Mouse (Mus musculus) lung, postnatal 0 days (tissue): Measurements from ENCODE around the gene Sap18b. TPM values are rescaled to one million over a fixed set of nuclear protein-coding genes. Genes with fewer than 3 reads are reported as not detected.
A peak's percentile ranks its signal among the peaks of the same experiment; 100 is the strongest.
"Not testable (repeated sequence)": the region's sequence is repeated elsewhere in the genome, so short reads cannot be mapped to it uniquely, and the experiment has no call there.

Experiments used
- ATAC-seq: fragments of 200-750 bp; cut with Nextera tagmentation; 2 replicates; pipeline ENCODE4 v1.8.0; 2017; ENCODE audit warnings: moderate library complexity
- DNase-seq: peaks from one replicate; pipeline ENCODE4 v3.0.0-alpha.2; 2016; ENCODE audit warnings: low spot score
- H3K27ac ChIP-seq: fragments of 300-500 bp; sonication (generic); 2 replicates; pipeline ENCODE4 v1.5.1; 2014; ENCODE audit warnings: antibody characterized with exemption, mild to moderate bottlenecking, low read length, mixed read lengths
- H3K27me3 ChIP-seq: fragments of 300-500 bp; sonication (generic); replicated peaks from 2 replicates; pipeline ENCODE4 v1.6.1; 2014; ENCODE audit warnings: low read length, mixed read lengths; ENCODE audit not compliant: insufficient read depth
- H3K36me3 ChIP-seq: fragments of 300-500 bp; sonication (generic); 2 replicates; pipeline ENCODE4 v1.6.1; 2014; ENCODE audit warnings: low read length, mixed read lengths; ENCODE audit not compliant: insufficient read depth
- H3K4me1 ChIP-seq: fragments of 300-500 bp; sonication (generic); 2 replicates; pipeline ENCODE4 v1.6.1; 2014; ENCODE audit warnings: antibody characterized with exemption, low read depth, low read length, mixed read lengths; ENCODE audit not compliant: insufficient read depth
- H3K4me2 ChIP-seq: fragments of 300-500 bp; sonication (generic); replicated peaks from 2 replicates; pipeline ENCODE4 v1.6.1; 2014; ENCODE audit warnings: low read depth, mild to moderate bottlenecking, low read length, moderate library complexity, mixed read lengths
- H3K4me3 ChIP-seq: fragments of 300-500 bp; sonication (generic); 2 replicates; pipeline ENCODE4 v1.5.1; 2014; ENCODE audit warnings: low read depth, low read length
- H3K9ac ChIP-seq: fragments of 300-500 bp; sonication (generic); replicated peaks from 2 replicates; pipeline ENCODE4 v1.6.1; 2014; ENCODE audit warnings: low read depth, mild to moderate bottlenecking
- H3K9me3 ChIP-seq: fragments of 300-500 bp; sonication (generic); 2 replicates; pipeline ENCODE4 v1.6.1; 2016; ENCODE audit warnings: low read length, mixed read lengths
- CTCF ChIP-seq: IDR thresholded peaks from 2 replicates; pipeline ENCODE4 v1.5.1; 2016; ENCODE audit warnings: antibody characterized with exemption, mild to moderate bottlenecking
- EP300 ChIP-seq: IDR thresholded peaks from 2 replicates; pipeline ENCODE4 v1.6.1; 2016; ENCODE audit warnings: antibody characterized with exemption, mild to moderate bottlenecking, control low read depth
- WGBS: fragments of 180-500 bp; shearing (Covaris S2); extraction: QIAGEN DNeasy Blood & Tissue Kit; methylation state at CpG from one replicate; pipeline ENCODE4 v1.1.7; 2014; 5-methylcytosine and 5-hydroxymethylcytosine counted together
- polyA plus RNA-seq: library from polyadenylated mRNA; unstranded; fragments of >200 nt; fragmentation: Nextera tagmentation; extraction: Ambion mirVana; gene quantifications from 2 replicates; pipeline ENCODE4 v1.2.1, GENCODE M21; 2015

The Sap18b gene
- 283 and 296 TPM in 2 replicates for polyA plus RNA-seq

- not testable (repeated sequence) for H3K9ac ChIP-seq, H3K27ac ChIP-seq, H3K9me3 ChIP-seq, H3K27me3 ChIP-seq, H3K4me2 ChIP-seq, H3K4me3 ChIP-seq, DNase-seq, H3K36me3 ChIP-seq, H3K4me1 ChIP-seq, ATAC-seq
- 48% methylated on average over 25 of the region's 25 CpGs for WGBS
Measured at GRCm38 (mm10) chr8:95825162-95825561, at the start of gene Sap18b. Gene Sap18b (plus strand): TSS chr8:95825346.

GRCm38 (mm10) chr8:95781085-95781484, 44.1 kb upstream of the Sap18b start:
- H3K9me3 ChIP-seq, result no peaks in the 10 kb centered on the region; the same call in 1 of the 2 replicates
- peak; percentile 24 for DNase-seq
- no peak overlapping the region for H3K27ac ChIP-seq
- H3K4me1 ChIP-seq, result no peaks in the 10 kb centered on the region
- H3K4me2 ChIP-seq, result no peak overlapping the region
- no peak overlapping the region for H3K9ac ChIP-seq
- 0 out of 2 replicates have a peak, but pooled peaks cover 5% of the 10 kb centered on the region for H3K36me3 ChIP-seq
- H3K4me3 ChIP-seq, result no peak overlapping the region
- 64% methylated on average over 3 of the region's 3 CpGs for WGBS
- peak; percentile 63 for ATAC-seq
- no peak for TF ChIP-seq CTCF
- 0 out of 2 replicates have a peak, but pooled peaks have one; percentile 15 for TF ChIP-seq EP300
- no peaks in the 10 kb centered on the region for H3K27me3 ChIP-seq

GRCm38 (mm10) chr8:95781775-95782174, 43.4 kb upstream of the Sap18b start:
- H3K36me3 ChIP-seq, result 0 out of 2 replicates have a peak, but pooled peaks cover 5% of the 10 kb centered on the region
- WGBS, result 94% methylated on average over 2 of the region's 2 CpGs

GRCm38 (mm10) chr8:95782628-95783027, 42.5 kb upstream of the Sap18b start:
- no peak for DNase-seq
- peaks cover 6% of the 10 kb centered on the region; the same call in 1 of the 2 replicates for H3K36me3 ChIP-seq
- H3K4me3 ChIP-seq, result no peak overlapping the region
- H3K9me3 ChIP-seq, result no peaks in the 10 kb centered on the region; the same call in 1 of the 2 replicates
- no peaks in the 10 kb centered on the region for H3K4me1 ChIP-seq
- H3K27me3 ChIP-seq, result no peaks in the 10 kb centered on the region
- no peak for ATAC-seq
- no peak overlapping the region for H3K27ac ChIP-seq
- no peak overlapping the region for H3K4me2 ChIP-seq
- TF ChIP-seq CTCF, result peak; percentile 41
- TF ChIP-seq EP300, result no peak
- H3K9ac ChIP-seq, result no peak overlapping the region

More at GRCm38 (mm10) chr8:95781775-95782174, 43.4 kb upstream of the Sap18b start:
- Histone ChIP-seq H3K27me3 (no peaks in the 10 kb centered on the region), H3K27ac (no peak overlapping the region), H3K4me3 (no peak overlapping the region), H3K4me2 (no peak overlapping the region), H3K4me1 (no peaks in the 10 kb centered on the region), H3K9ac (no peak overlapping the region), H3K9me3 (no peaks in the 10 kb centered on the region; the same call in 1 of the 2 replicates)
- ATAC-seq (no peak), DNase-seq (no peak)
- TF ChIP-seq CTCF (no peak), EP300 (no peak)

GRCm38 (mm10) chr8:95785591-95785990, 39.6 kb upstream of the Sap18b start:
- ATAC-seq, result no peak
- WGBS, result 94% methylated on average over 3 of the region's 4 CpGs
- no peak overlapping the region for H3K4me2 ChIP-seq
- no peak for DNase-seq
- H3K9ac ChIP-seq, result no peak overlapping the region
- H3K4me3 ChIP-seq, result no peak overlapping the region
- no peak overlapping the region for H3K27ac ChIP-seq
- TF ChIP-seq EP300, result no peak
- no peak for TF ChIP-seq CTCF
- H3K27me3 ChIP-seq, result no peaks in the 10 kb centered on the region
- H3K4me1 ChIP-seq, result no peaks in the 10 kb centered on the region
- no peaks in the 10 kb centered on the region for H3K9me3 ChIP-seq
- H3K36me3 ChIP-seq, result peaks cover 11% of the 10 kb centered on the region; the same call in 1 of the 2 replicates

GRCm38 (mm10) chr8:95795333-95796061, 29.6 kb upstream of the Sap18b start:
- not testable (repeated sequence) for DNase-seq, H3K9ac ChIP-seq, H3K4me3 ChIP-seq, H3K27me3 ChIP-seq, H3K4me1 ChIP-seq, H3K27ac ChIP-seq, ATAC-seq, H3K36me3 ChIP-seq, H3K9me3 ChIP-seq, H3K4me2 ChIP-seq
- 94% methylated on average over 5 of the region's 5 CpGs for WGBS
- TF ChIP-seq CTCF, result peak; percentile 11; the same call in 1 of the 2 replicates
